Mouse (Mus musculus): ENCODE measurements at regions not wholly inside any gene's neighbourhood (a gene's known extent, or its start where the extent isn't known, plus 50 kb on each side); places are given as distances from the start of the nearest gene placed in this dataset.

- TF ChIP-seq POLR2A (IDR thresholded peaks at IDR 0.05; ENCODE audit: low read depth, low read length) (no peak), CTCF (IDR thresholded peaks at IDR 0.05; ENCODE audit: extremely low read depth, insufficient read length, insufficient replicate concordance, low read depth, low read length) (no peak)
These were observed 131.7 kb upstream of the Vangl1 start for GRCm38 (mm10) chr3:102336184-102336583.
